Mouse (Mus musculus) G1E (cell line): ENCODE measurements around the gene Rgl3.

Experiments
- CTCF ChIP-seq: IDR thresholded peaks from 2 replicates; pipeline ENCODE4 v1.5.1; 2012; ENCODE audit warnings: low read depth, low read length, inconsistent platforms, mixed read lengths
- GATA1 ChIP-seq: IDR thresholded peaks from 2 replicates; pipeline ENCODE4 v1.6.1; 2012; ENCODE audit warnings: borderline replicate concordance, low read length, inconsistent platforms, mixed read lengths
- POLR2AphosphoS5 ChIP-seq: IDR thresholded peaks from 2 replicates; pipeline ENCODE4 v1.6.1; 2012; ENCODE audit warnings: low read depth, low read length, inconsistent platforms; ENCODE audit not compliant: insufficient replicate concordance
- TAL1 ChIP-seq: conservative IDR thresholded peaks from 2 replicates; pipeline ENCODE4 v1.6.1; 2012; ENCODE audit warnings: low read depth, low read length, inconsistent platforms, mixed read lengths

GRCm38 (mm10) chr9:21977331-21977730 lies 11.9 kb downstream of the Rgl3 start:
- TF ChIP-seq CTCF (no peak), GATA1 (no peak), TAL1 (no peak), POLR2AphosphoS5 (no peak)
